Mouse (Mus musculus) 3T3-L1 (cell line): Measurements from ENCODE around the gene Uty.

Experiments used
- DNase-seq: peaks from one replicate; pipeline ENCODE4 v3.0.0-alpha.2; 2015; ENCODE audit warnings: low read depth, low spot score

Uty gene

DNA sequence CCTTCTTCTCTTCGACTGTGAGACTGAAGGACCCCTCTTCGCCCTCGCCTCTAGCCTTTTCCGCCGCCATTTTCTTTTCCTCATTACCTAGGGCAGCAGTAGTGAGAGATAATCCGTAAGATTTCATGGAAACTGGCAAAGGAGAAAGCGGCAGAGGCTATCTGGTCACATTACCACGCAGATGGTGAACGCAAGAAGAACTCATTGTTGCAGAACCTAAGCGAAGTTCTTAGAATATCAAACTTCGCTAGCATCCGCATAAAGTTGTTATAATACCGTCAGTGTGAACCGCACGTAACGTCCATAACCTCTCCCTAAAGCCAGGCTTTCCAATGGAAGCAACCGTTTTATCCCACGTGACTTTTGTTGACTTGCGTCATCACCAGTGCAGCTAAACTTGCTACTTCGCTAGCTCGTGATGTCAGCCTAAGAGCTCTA is at the start of gene Uty:
Gene Uty, minus strand, starts transcription at position 334 of the 438 bp plus-strand sequence.
- DNase-seq = no peak

- DNase-seq = no peak
Measured at GRCm38 (mm10) chrY:1293708-1294107, 48.1 kb upstream of the Uty start.

DNA sequence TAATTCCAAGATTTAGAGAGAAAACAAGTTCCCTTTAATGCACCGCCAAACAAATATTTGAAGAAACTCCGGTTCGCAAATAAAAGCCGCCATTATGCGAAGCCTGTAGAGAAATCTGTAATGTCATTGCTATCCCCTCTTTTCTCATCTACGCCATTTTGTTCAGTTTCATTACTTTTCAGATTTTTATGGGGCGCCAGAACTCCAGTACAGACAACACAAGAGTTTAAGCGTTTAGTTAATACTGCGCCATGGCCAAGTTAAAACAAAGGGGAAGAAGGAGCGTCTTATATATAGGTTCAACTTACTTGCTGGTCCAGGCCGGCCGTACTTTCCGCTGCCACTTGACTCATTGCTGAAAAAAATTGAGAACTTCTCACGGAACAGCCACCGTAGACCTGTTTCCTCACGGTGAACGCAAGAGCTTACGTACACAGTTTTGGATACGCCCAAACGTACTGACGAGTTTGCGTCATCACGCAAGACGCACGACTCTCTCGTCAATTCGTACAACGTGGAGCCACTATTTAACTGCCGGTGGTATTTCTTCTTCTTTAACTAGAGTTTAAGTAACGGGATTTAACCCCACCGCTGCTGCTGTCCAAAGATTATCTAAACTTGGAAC is 40.7 kb upstream of the Uty start, which contains the start of gene Ddx3y:
Gene Ddx3y, minus strand, starts transcription at position 459 of the 625 bp plus-strand sequence.
- no peak for DNase-seq

DNA sequence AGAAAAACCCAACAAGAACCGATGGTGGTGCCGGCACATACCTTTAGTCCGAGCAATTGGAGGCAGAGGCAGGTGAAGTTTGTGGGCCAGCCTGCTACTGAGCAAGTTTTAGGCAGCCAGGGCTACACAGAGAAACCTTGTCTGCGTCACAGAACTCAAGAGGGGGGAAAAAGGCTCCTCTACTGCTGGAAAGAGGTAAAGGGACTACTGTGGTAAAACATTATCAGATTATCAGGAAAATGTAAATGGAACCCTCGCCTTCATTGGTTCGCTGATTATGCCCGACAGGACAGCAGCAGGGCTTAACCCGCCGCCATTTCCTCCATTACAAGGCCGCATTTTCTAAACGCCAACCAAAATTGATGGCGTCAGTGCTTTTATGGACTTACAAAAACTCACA is 40.2 kb upstream of the Uty start:
- DNase-seq = no peak

DNA sequence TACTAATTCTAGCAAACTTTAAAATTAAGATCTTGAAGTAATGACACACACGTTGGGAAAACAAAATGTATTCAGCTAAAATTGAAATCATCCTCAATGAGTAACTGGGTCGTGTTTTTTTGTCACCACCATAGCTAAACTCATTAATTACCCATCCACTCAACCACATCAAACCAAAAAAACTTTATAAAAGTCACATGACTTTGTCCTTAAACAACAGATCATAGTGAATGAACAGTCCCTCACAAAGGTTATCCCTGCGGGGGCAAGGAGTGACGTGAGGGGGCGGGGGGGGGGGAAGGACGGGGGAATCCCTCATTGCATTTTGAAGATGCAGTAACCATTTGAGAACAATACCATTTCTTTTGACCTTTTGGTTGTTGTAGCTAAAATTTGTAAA is 558 bp upstream of the Uty start:
- no peak for DNase-seq

DNA sequence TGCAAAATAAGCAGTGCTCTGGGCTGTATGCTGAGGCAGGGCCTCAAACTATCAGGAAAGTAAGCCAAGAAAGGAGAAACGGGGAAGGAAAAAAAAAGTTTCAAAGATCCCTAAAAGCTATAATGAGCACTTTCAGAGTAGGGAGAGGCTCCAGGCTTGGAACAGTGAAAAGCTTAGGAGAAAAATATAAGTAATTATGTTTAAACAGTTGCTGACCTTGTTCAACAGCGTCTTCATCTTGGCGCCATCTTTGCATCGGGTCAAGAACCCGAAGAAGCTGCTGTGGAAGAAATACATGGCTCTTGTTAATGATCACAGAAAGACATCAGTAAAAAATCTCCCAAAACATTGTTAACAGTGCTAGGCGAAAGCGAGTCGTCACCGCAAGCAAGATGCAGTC is 619 bp downstream of the Uty start:
- no peak for DNase-seq

DNA sequence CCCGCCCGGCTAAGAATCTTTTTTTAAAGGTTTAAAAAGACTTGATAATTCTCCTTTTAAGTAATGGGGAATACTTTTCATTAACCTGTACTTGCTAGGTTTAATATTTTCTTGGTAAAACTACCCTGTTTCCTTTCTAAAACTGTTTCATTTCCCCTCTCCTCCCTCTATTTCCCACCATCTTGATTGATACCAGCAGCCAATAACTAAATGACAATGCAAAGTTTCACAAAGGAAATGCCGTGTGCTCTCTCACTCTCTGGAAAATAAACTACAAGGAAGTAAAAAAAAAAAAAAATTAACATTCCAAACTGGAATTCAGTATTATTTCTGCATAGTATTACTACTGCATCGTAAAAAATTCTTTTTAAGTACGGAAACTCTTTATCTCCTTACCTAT is 1.1 kb downstream of the Uty start:
- no peak for DNase-seq

GRCm38 (mm10) chrY:1220001-1220400 is 25.6 kb downstream of the Uty start:
- DNase-seq = no peak

GRCm38 (mm10) chrY:1178476-1178875 is 67.1 kb downstream of the Uty start:
- DNase-seq = no peak

GRCm38 (mm10) chrY:1163054-1163453 is 82.5 kb downstream of the Uty start:
- no peak for DNase-seq

DNA sequence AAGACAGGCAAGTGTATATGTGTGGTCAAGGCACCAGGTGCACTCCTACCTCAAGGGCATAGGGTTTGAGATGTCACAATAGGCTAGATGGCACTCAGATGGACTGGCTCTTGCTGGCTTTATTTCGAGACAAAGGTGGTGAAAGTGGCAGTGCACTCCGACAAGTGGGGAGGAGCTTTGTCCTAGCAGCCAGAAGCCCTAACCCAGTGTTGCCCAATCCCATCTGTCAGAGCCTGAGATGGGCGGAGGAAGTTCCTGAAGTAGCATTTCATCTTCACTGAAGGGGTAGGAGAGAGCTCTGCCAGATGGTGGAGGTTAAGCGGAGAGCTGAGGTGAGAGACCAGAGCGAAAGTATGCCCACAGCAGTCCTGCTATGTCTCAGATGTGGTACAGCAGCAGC is 129.4 kb downstream of the Uty start:
- DNase-seq = no peak

DNA sequence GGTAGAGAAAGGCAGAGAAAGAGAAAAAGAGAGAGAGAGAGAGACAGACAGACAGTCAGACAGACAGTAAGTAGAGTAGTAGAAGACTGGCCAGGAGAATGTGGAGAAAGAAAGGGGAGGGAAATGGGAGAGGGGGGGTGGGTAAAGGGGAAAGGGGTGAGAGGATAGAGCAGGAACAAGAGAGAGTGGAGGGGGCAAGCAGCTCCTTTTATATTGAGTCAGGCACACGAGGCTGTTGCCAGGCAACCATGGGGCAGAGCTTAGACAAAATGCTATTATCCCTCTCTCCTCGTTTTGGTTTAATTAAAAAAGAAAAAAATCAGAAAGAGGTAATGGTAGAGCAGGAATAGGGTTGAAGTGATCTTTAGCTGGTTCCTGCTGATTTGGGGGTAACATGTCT is 131.5 kb downstream of the Uty start:
- no peak for DNase-seq
